Mouse (Mus musculus): ENCODE measurements around the gene Gm1527.
A peak's percentile ranks its signal among the peaks of the same experiment; 100 is the strongest.
"Not testable (repeated sequence)": the region's sequence is repeated elsewhere in the genome, so short reads cannot be mapped to it uniquely, and the experiment has no call there.

The Gm1527 gene

DNA sequence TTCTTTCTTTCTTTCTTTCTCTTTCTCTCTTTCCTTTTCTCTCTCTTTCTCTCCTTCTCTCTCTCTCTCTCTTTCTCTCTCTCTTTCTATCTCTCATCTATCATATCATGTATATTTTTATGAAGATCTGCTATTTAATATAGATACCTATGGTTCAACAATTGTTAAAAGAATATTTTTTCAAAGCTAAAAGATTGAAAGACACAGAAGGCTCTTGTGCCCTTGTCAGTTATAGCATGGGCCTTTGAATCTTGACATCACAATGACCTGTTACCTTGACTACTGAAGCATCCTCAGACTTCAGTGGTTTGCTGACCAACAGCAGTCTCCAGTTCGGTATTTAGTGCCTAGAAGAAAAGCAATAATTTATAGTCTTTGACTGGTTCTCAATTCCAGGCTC, at the start of gene Gm1527:
Gm1527 (plus strand) TSS at position 301 of the 400 bp plus-strand sequence.
- no peak for DNase-seq

DNA sequence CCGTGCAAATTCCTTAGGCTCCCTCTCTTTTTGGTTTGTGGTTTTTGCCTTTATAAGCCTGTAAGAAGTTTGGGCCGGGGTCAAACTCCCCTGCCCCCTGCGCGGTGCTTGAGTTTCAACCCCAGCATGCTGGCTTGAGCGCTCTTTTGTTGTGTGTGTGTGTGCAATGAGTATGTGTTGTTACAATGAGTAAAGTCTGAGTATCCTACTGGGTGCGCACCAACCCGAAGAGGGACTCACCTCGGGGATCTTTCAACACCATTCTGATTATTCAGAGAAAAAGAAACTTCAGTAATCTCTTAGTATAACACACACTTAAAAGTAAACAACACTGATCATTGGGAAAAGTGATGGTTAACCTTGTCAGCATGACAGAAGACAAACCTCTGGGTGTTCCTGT, 49.2 kb upstream of the Gm1527 start:
- DNase-seq: no peak

DNA sequence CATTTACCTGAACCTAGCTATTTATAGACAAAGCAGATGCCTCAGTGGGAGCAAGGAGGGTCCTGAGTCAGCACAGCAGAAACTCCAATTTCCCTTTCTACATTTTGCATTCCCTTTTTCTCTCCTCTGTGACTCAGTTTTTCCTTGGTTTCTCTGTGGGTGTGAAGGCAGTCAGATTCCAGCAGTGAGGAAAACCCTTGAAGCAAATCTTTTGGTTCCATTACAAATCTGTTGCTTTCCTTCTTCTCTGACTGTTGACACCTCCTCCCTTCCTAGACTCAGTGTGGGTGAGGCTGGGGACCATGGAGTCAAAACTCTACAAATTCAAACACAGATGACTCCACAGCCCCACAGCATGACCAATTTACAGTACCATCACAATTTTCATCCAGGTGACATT, 45.3 kb upstream of the Gm1527 start:
- DNase-seq: no peak

DNA sequence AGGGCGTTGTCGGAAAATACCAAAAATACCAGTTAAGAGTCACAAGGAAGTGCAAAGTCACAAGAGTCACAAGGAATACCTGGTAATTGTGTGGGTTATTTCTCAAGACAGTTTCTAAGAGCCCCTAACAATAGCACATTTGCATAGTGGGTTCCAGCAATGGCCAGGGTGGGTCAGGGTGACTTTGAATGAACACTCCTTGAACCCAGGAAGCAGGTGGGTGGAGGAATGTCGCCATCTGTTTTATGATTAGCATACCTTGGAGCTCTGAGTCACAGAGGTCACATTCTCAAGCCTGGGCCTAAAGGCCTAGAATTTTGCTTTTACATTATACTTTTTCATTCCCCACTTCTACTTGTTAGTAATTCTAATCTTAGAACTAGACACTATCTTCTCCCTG, 40.2 kb upstream of the Gm1527 start:
- DNase-seq: not testable (repeated sequence)

DNA sequence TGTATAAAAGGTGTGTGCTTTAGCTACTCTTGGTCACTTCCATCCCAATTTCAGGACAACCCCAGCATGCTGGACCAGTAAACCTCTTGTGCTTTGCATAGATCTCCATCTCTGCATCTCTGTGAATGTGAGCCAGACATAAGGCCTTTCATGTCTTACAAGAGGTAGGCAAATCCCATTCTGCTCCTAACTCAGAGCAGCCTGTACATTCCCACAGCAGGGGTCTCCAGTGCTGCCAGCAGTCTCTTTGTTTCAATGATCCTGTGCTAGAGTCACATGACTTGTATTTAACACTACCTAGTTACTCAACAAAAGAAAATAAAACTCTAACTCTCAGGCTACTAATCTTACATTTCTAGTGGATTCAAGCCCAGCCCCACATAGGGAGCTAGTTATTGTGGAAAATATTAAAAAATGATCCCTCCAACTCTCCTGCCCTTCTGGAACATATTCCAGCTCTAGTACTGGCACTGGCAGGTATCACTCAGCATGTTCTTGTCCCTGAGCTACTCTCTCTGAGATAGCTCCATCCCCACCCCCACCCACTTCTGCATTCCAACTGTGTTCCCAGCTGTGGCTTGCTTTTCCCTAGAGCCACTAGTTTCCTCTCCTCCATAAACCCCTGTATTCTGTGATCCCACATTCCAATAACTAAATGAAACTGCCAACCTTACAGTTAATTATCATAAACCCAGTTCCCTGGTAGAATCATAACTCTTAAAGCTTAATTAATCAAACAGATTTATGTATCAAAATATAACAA, 32.6 kb upstream of the Gm1527 start:
- not testable (repeated sequence) for DNase-seq

DNA sequence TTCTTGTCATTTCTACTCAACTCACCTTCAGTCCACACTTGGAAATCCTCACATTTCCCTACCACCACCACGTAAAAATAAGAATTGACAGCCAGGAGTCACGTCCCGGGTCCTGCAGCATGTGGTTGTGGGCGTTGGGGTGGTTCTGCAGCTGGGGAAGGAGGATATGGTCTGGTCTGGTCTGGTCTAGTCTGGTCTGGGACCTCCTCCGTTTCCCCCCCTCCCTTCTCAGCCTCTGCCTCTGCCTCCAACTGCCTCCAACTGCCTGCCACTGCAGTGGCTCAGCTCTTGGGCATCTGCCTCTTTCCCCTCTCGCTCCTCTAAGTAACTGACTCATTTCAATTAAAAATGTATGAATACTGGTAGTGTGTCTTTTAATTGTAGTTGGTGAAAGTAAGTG, 4.5 kb downstream of the Gm1527 start:
- not testable (repeated sequence) for DNase-seq

DNA sequence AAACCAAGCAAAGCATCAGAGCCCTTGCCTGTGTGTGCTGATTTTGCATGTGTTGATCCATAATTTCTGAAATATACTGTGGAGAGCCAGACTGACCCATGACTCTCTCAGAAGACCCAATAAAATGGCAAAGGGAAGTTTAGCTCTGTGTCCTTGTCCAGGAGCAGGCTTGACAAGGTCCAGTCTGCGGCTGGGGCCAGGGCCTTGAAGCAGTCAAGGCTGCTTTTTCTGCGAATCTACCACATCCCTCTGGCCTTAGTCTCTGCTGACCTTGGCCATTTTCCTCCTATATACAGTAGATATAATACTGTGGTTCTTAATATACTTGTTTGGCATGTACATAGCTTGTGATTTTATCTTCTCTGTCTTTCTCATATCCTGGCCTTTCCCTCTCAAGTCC, 73.5 kb downstream of the Gm1527 start:
- no peak for DNase-seq

DNA sequence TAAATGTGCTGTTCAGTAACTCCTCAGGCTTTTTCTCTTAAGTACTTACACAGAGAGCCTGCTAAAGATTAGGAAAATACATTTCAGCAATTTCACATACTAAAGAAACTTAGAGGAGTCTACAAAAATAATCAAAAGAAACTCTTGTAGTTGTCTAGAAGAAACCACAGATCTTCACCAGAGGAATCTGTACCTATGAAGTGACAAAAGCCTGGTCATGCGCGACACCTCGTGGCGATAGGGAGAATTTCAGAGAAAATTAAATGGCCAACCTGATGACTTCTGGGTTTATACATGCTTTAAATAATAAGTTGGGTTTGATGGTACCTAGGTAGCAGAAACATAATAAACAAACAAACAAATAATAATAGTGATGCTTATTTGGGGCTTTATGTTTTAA, 76.4 kb downstream of the Gm1527 start:
- peak in 1 of 2 experiments; percentile 8 for DNase-seq

Measured in spleen, adult 18-20 months (tissue).